ENCODE assay signal across 9 mouse cellular contexts in the genomic region with DNA sequence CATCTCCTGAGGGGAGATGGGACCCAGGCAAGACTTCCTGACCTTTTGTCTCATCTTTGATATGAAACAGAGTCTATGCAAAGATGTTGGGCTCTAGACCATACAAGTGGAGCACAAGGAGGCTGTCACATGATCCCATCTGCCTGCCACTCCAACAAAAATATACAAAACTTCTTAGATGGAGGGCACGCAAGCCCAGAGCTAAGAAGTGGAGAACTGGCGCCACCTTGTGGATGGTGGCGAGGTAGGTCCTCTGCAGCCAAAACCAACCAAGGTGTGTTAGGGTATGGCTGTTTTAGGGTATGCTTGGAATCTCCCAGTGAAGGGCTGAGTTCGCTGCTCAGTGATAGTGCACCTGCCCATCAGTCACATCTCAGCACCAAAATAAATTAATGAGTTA. TPM values are rescaled to one million over a fixed set of nuclear protein-coding genes. Genes with fewer than 3 reads are reported as not detected.
DNase-seq lines count a peak whose midpoint lies in the region; ATAC-seq and TF ChIP-seq lines count a peak whose summit lies in the region.
"Had no signal": no experiment of that assay in that cellular context is flagged by ENCODE, and none has a peak within 500 bp of the region (broad histone marks: within the 10 kb centered on the region; RNA-seq: fewer than 3 reads in every experiment).

No protein-coding gene starts in this region.

- DNase-seq in liver, adult 2 months (ENCODE audit: extremely low read depth, low read depth, low spot score) = no peak
- no peak for DNase-seq in liver, embryonic 11.5 days (ENCODE audit: low spot score)
- no peak for DNase-seq in Patski (ENCODE audit: low read depth, low spot score)
- DNase-seq in cerebellum, adult 8-10 months = peak; percentile 78
- DNase-seq in limb, embryonic 14.5 days (ENCODE audit: low spot score) = peak; percentile 46
- DNase-seq in right cerebral cortex, postnatal 25 days = peak; percentile 57

- POLR2A ChIA-PET in Patski (lab: Charles Lee) = no interaction called here

- H3K4me1 ChIP-seq in liver, adult 2 months (ENCODE audit: control insufficient read depth, insufficient read depth, low read length) = peaks cover 7% of the 10 kb centered on the region
- no peaks in the 10 kb centered on the region for H3K4me1 ChIP-seq in liver, embryonic 11.5 days (replicated peaks; ENCODE audit: control insufficient read depth, insufficient read depth, low read length)
- no peaks in the 10 kb centered on the region for H3K4me1 ChIP-seq in limb, embryonic 14.5 days (ENCODE audit: control insufficient read depth, insufficient read depth, low read length)

- H3K9ac ChIP-seq in liver, adult 2 months (ENCODE audit: low read depth, low read length) = no peak overlapping the region
- no peak overlapping the region for H3K9ac ChIP-seq in liver, embryonic 11.5 days (ENCODE audit: low read depth, low read length)
- H3K9ac ChIP-seq in limb, embryonic 14.5 days (ENCODE audit: low read depth, low read length, severe bottlenecking) = no peak overlapping the region

- no peaks in the 10 kb centered on the region for H3K79me2 ChIP-seq in liver, adult 2 months (ENCODE audit: control insufficient read depth, insufficient read depth, low read length)

- ATAC-seq in liver, embryonic 11.5 days (replicated peaks; ENCODE audit: low FRiP score) = no peak
- peak; percentile 36 for ATAC-seq in Patski
- peak; percentile 51 to 65 for ATAC-seq in hematopoietic stem cell, adult 5-6 weeks (replicated peaks in 1 of 2; ENCODE audit: insufficient read depth in 1 of 2, low FRiP score in 2 of 2, low TSS enrichment in 1 of 2, low read depth in 1 of 2, poor library complexity in 2 of 2, severe bottlenecking in 2 of 2)
- no peak for ATAC-seq in limb, embryonic 14.5 days (ENCODE audit: low FRiP score, low read depth)

- TF ChIP-seq POLR2A in liver, adult 2 months (IDR thresholded peaks at IDR 0.05; ENCODE audit: extremely low read depth, insufficient read depth, low read length) = no peak
- no peak for TF ChIP-seq POLR2A in limb, embryonic 14.5 days (IDR thresholded peaks at IDR 0.05; ENCODE audit: borderline replicate concordance, extremely low read depth, insufficient read depth, insufficient read length)

- in situ Hi-C loops in Patski (cut with MboI; ENCODE audit: low pct_unique_long_range_greater_than_20kb) = no loop called here

- no peak overlapping the region for H3K4me3 ChIP-seq in liver, adult 2 months (ENCODE audit: insufficient read depth, low read depth, low read length)
- no peak overlapping the region for H3K4me3 ChIP-seq in liver, embryonic 11.5 days (ENCODE audit: low read depth, low read length)
- H3K4me3 ChIP-seq in limb, embryonic 14.5 days (replicated peaks; ENCODE audit: low read length) = no peak overlapping the region
- H3K4me3 ChIP-seq: myocyte had no signal

- H3K27me3 ChIP-seq in liver, adult 2 months (ENCODE audit: control insufficient read depth, insufficient read depth, low read length) = no peaks in the 10 kb centered on the region
- peaks cover 13% of the 10 kb centered on the region for H3K27me3 ChIP-seq in liver, embryonic 11.5 days (replicated peaks; ENCODE audit: control insufficient read depth, insufficient read depth, low read length)
- no peaks in the 10 kb centered on the region for H3K27me3 ChIP-seq in Patski
- H3K27me3 ChIP-seq in limb, embryonic 14.5 days (ENCODE audit: control insufficient read depth, insufficient read depth, low read length) = peaks cover 14% of the 10 kb centered on the region

- no peaks in the 10 kb centered on the region for H3K36me3 ChIP-seq in liver, adult 2 months (ENCODE audit: control insufficient read depth, insufficient read depth, low read length)
- no peaks in the 10 kb centered on the region for H3K36me3 ChIP-seq in liver, embryonic 11.5 days (ENCODE audit: control insufficient read depth, insufficient read depth, low read length)
- no peaks in the 10 kb centered on the region for H3K36me3 ChIP-seq in limb, embryonic 14.5 days (ENCODE audit: control insufficient read depth, insufficient read depth, low read length)

- TF ChIP-seq CTCF in liver, adult 2 months (IDR thresholded peaks at IDR 0.05; ENCODE audit: low read depth, low read length) = peak; percentile 87
- peak; percentile 77 for TF ChIP-seq CTCF in Patski (IDR thresholded peaks at IDR 0.05)

- 20% methylated on average over 4 of the region's 4 CpGs for WGBS in liver, adult 2 months
- 16% methylated on average over 4 of the region's 4 CpGs for WGBS in liver, embryonic 11.5 days
- WGBS in limb, embryonic 14.5 days = 9% methylated on average over 4 of the region's 4 CpGs

- CTCF ChIA-PET in Patski (lab: Charles Lee) = interaction anchor here (0.6 to 2.6 kb wide), 5 partner anchors 40 to 90 kb away, joined by 3 to 8 read pairs (median 3); no protein-coding TSS in a partner anchor

- no peak overlapping the region for H3K27ac ChIP-seq in liver, adult 2 months (replicated peaks; ENCODE audit: insufficient read depth, low read depth, low read length)
- no peak overlapping the region for H3K27ac ChIP-seq in liver, embryonic 11.5 days (ENCODE audit: low read depth, low read length)
- H3K27ac ChIP-seq in limb, embryonic 14.5 days (replicated peaks; ENCODE audit: low read depth, low read length) = no peak overlapping the region

- H3K9me3 ChIP-seq in liver, embryonic 11.5 days (ENCODE audit: control insufficient read depth, low read length) = no peaks in the 10 kb centered on the region
- H3K9me3 ChIP-seq in limb, embryonic 14.5 days (ENCODE audit: control insufficient read depth, low read length) = no peaks in the 10 kb centered on the region

- no peak overlapping the region for H3K4me2 ChIP-seq in liver, embryonic 11.5 days
- no peak overlapping the region for H3K4me2 ChIP-seq in limb, embryonic 14.5 days (replicated peaks; ENCODE audit: low read depth, low read length, severe bottlenecking)

RNA-seq across cellular contexts. Expression of gene Myh14, which starts 20.7 kb away (rescaled TPM):
- total RNA-seq in liver, adult 2 months (2014; rRNA removed) = 7.0 and 8.0 TPM in 2 replicates
- polyA plus RNA-seq in liver, adult 2 months (2012; rRNA removed) = 5.6 and 6.0 TPM in 2 replicates
- 0.66 and 0.68 TPM in 2 replicates for polyA plus RNA-seq in liver, embryonic 11.5 days (2014; fragmentation: Nextera tagmentation; extraction: Ambion mirVana)
- polyA plus RNA-seq in Patski (2021) = 0.31 TPM
- 0.10 and 0.38 TPM in 2 replicates for total RNA-seq in hematopoietic stem cell, adult 5-6 weeks (2017)
- polyA plus RNA-seq in limb, embryonic 14.5 days (2012; rRNA removed) = 1.7 and 2.5 TPM in 2 replicates
- polyA plus RNA-seq in limb, embryonic 14.5 days (2014; fragmentation: Nextera tagmentation; extraction: Ambion mirVana) = 3.7 and 4.8 TPM in 2 replicates

RNA-seq across cellular contexts. Expression of gene Izumo2, which starts 58.6 kb away (rescaled TPM):
- total RNA-seq in liver, adult 2 months (2014; rRNA removed) = not detected in 2 replicates
- polyA plus RNA-seq in liver, adult 2 months (2012; rRNA removed) = not detected in 2 replicates
- polyA plus RNA-seq in liver, embryonic 11.5 days (2014; fragmentation: Nextera tagmentation; extraction: Ambion mirVana) = not detected in 2 replicates
- not detected for polyA plus RNA-seq in Patski (2021)
- total RNA-seq in hematopoietic stem cell, adult 5-6 weeks (2017) = not detected in 2 replicates
- polyA plus RNA-seq in limb, embryonic 14.5 days (2012; rRNA removed) = not detected in 2 replicates
- not detected in 2 replicates for polyA plus RNA-seq in limb, embryonic 14.5 days (2014; fragmentation: Nextera tagmentation; extraction: Ambion mirVana)
- polyA plus RNA-seq: heart, embryonic 14.5 days; myocyte had no signal

RNA-seq across cellular contexts. Expression of gene Kcnc3, which starts 59.5 kb away (rescaled TPM):
- total RNA-seq in liver, adult 2 months (2014; rRNA removed) = 0.37 and 1.2 TPM in 2 replicates
- 4.6 and 5.3 TPM in 2 replicates for polyA plus RNA-seq in liver, adult 2 months (2012; rRNA removed)
- polyA plus RNA-seq in liver, embryonic 11.5 days (2014; fragmentation: Nextera tagmentation; extraction: Ambion mirVana) = 0.22 and 0.23 TPM in 2 replicates
- 0.18 TPM for polyA plus RNA-seq in Patski (2021)
- 0.50 TPM in 1 of 2 replicates, not detected in the other for total RNA-seq in hematopoietic stem cell, adult 5-6 weeks (2017)
- 2.7 and 3.8 TPM in 2 replicates for polyA plus RNA-seq in limb, embryonic 14.5 days (2012; rRNA removed)
- 0.23 and 0.29 TPM in 2 replicates for polyA plus RNA-seq in limb, embryonic 14.5 days (2014; fragmentation: Nextera tagmentation; extraction: Ambion mirVana)
- polyA plus RNA-seq: heart, embryonic 14.5 days had no signal

Comparison
In these comparisons a context has a peak if more than half of its experiments do, and no peak if none do; other contexts are left out.
1. DNase-seq: peak in cerebellum, adult 8-10 months (single experiment), limb, embryonic 14.5 days (single experiment) and right cerebral cortex, postnatal 25 days (single experiment); none in liver, adult 2 months (single experiment), liver, embryonic 11.5 days (single experiment) and Patski (single experiment).
2. ATAC-seq: peak in Patski (single experiment) and hematopoietic stem cell, adult 5-6 weeks (2 of 2); none in liver, embryonic 11.5 days (single experiment) and limb, embryonic 14.5 days (single experiment).